Mouse (Mus musculus): ENCODE data around the gene BC051665. TPM values are rescaled to one million over a fixed set of nuclear protein-coding genes. Genes with fewer than 3 reads are reported as not detected.

Gene BC051665
- not detected for polyA plus RNA-seq (2015; fragmentation: Illumina TruSeq; extraction: RNeasy Lipid Tissue Mini Kit (QIAGEN cat#74804); ENCODE audit: low read depth, low replicate concordance)

DNA sequence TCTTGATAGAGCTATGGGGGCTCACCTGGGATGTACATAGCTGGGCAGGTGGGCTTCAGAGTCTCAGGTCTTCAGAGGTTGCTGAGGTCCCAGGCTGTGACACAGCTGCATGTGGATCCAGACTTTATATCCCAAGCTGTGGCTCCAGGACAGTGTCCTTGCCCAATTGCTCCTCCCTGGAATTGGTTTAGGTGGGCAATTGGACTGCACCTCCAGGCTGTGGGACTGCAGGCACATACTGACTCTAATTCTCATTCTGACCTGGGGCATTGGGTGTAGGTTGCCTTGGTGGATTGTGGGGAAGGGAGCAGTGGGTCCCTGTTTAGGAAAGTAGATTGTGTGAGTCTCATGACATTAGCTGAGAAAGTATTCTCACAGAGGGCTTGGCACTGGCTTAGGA, at the start of gene BC051665:
TSS of gene BC051665 (minus strand) at position 101 of the 400 bp plus-strand sequence.

DNA sequence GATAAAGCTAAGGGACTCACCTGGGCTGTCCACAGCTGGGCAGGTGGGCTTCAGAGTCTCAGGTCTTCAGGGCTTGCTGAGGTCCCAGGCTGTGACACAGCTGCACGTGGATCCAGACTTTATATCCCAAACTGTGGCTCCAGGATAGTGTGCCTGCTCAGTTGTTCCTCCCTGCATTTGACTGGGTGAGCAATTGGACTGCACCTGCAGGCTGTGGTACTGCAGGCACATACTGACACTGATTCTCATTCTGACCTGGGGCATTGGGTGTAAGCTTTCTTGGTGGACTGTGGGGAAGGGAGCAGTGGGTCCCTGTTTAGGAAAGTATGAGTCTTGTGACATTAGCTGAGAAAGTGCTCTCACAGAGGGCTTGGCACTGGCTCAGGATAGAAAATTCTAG, 16.6 kb upstream of the BC051665 start, which contains the start of gene Ctsll3:
TSS of gene Ctsll3 (minus strand) at position 101 of the 400 bp plus-strand sequence.

Other genes starting within 250 kb of the BC051665 start
- 44.5 TPM for gene Dapk1, start 184.4 kb downstream of the BC051665 start, polyA plus RNA-seq (2015; fragmentation: Illumina TruSeq; extraction: RNeasy Lipid Tissue Mini Kit (QIAGEN cat#74804); ENCODE audit: low read depth, low replicate concordance)
- gene Ctsll3, start 16.5 kb upstream of the BC051665 start, polyA plus RNA-seq (2015; fragmentation: Illumina TruSeq; extraction: RNeasy Lipid Tissue Mini Kit (QIAGEN cat#74804); ENCODE audit: low read depth, low replicate concordance): not detected
- gene 4930486L24Rik, start 78.1 kb upstream of the BC051665 start, polyA plus RNA-seq (2015; fragmentation: Illumina TruSeq; extraction: RNeasy Lipid Tissue Mini Kit (QIAGEN cat#74804); ENCODE audit: low read depth, low replicate concordance): 0.40 TPM
- not detected for gene Gm49392, start 110.5 kb upstream of the BC051665 start, polyA plus RNA-seq (2015; fragmentation: Illumina TruSeq; extraction: RNeasy Lipid Tissue Mini Kit (QIAGEN cat#74804); ENCODE audit: low read depth, low replicate concordance)
- gene Ctla2b, start 111.1 kb upstream of the BC051665 start, polyA plus RNA-seq (2015; fragmentation: Illumina TruSeq; extraction: RNeasy Lipid Tissue Mini Kit (QIAGEN cat#74804); ENCODE audit: low read depth, low replicate concordance): 1.7 TPM
- not detected for gene Tpbpb, start 118.5 kb upstream of the BC051665 start, polyA plus RNA-seq (2015; fragmentation: Illumina TruSeq; extraction: RNeasy Lipid Tissue Mini Kit (QIAGEN cat#74804); ENCODE audit: low read depth, low replicate concordance)
- gene Gm49393, start 149.2 kb upstream of the BC051665 start, polyA plus RNA-seq (2015; fragmentation: Illumina TruSeq; extraction: RNeasy Lipid Tissue Mini Kit (QIAGEN cat#74804); ENCODE audit: low read depth, low replicate concordance): not detected
- gene Gm49391, start 150.2 kb upstream of the BC051665 start, polyA plus RNA-seq (2015; fragmentation: Illumina TruSeq; extraction: RNeasy Lipid Tissue Mini Kit (QIAGEN cat#74804); ENCODE audit: low read depth, low replicate concordance): 0.54 TPM
- 12.0 TPM for gene Ctla2a, start 150.3 kb upstream of the BC051665 start, polyA plus RNA-seq (2015; fragmentation: Illumina TruSeq; extraction: RNeasy Lipid Tissue Mini Kit (QIAGEN cat#74804); ENCODE audit: low read depth, low replicate concordance)
- not detected for gene Tpbpa, start 155.6 kb upstream of the BC051665 start, polyA plus RNA-seq (2015; fragmentation: Illumina TruSeq; extraction: RNeasy Lipid Tissue Mini Kit (QIAGEN cat#74804); ENCODE audit: low read depth, low replicate concordance)
- gene Ctsj, start 219.6 kb upstream of the BC051665 start, polyA plus RNA-seq (2015; fragmentation: Illumina TruSeq; extraction: RNeasy Lipid Tissue Mini Kit (QIAGEN cat#74804); ENCODE audit: low read depth, low replicate concordance): not detected